Mouse (Mus musculus): ENCODE results near the gene Fem1a. TPM values are rescaled to one million over a fixed set of nuclear protein-coding genes. Genes with fewer than 3 reads are reported as not detected.

Fem1a gene
- polyA plus RNA-seq, 1 experiment from 2014 or later: 17.4 TPM

- 3% methylated on average over 17 of the region's 17 CpGs for WGBS
- no peaks in the 10 kb centered on the region for H3K36me3 ChIP-seq (ENCODE audit: control insufficient read depth, insufficient read depth, low read length)
- peak; percentile 67 for ATAC-seq
- H3K4me1 ChIP-seq (ENCODE audit: control insufficient read depth, insufficient read depth, low read depth, low read length): peaks cover 10% of the 10 kb centered on the region
- H3K9ac ChIP-seq (ENCODE audit: low read depth, low read length): peak overlapping the region; percentile 45
- peak overlapping the region; percentile 34 for H3K4me3 ChIP-seq (ENCODE audit: low read length)
- peak overlapping the region; percentile 67 for H3K27ac ChIP-seq (ENCODE audit: low read depth, low read length)
- peak overlapping the region; percentile 47 for H3K4me2 ChIP-seq (ENCODE audit: low read length)
- H3K9me3 ChIP-seq (ENCODE audit: control insufficient read depth, low read length): no peaks in the 10 kb centered on the region
- no peaks in the 10 kb centered on the region for H3K27me3 ChIP-seq (replicated peaks; ENCODE audit: control insufficient read depth, insufficient read depth, low read length)
Measured at GRCm38 (mm10) chr17:56290388-56291170, 34.0 kb downstream of the Fem1a start.

GRCm38 (mm10) chr17:56291171-56291511 lies 34.5 kb downstream of the Fem1a start:
- no peaks in the 10 kb centered on the region for H3K27me3 ChIP-seq (replicated peaks; ENCODE audit: control insufficient read depth, insufficient read depth, low read length)
- H3K4me1 ChIP-seq (ENCODE audit: control insufficient read depth, insufficient read depth, low read depth, low read length): peaks cover 10% of the 10 kb centered on the region
- H3K4me3 ChIP-seq (ENCODE audit: low read length): peak overlapping the region; percentile 15
- peak overlapping the region; percentile 11 for H3K9ac ChIP-seq (ENCODE audit: low read depth, low read length)
- H3K36me3 ChIP-seq (ENCODE audit: control insufficient read depth, insufficient read depth, low read length): no peaks in the 10 kb centered on the region
- no peak overlapping the region; the same call in 1 of the 2 replicates for H3K27ac ChIP-seq (ENCODE audit: low read depth, low read length)
- H3K9me3 ChIP-seq (ENCODE audit: control insufficient read depth, low read length): no peaks in the 10 kb centered on the region
- WGBS: 1% methylated on average over 16 of the region's 16 CpGs
- H3K4me2 ChIP-seq (ENCODE audit: low read length): peak overlapping the region; percentile 47
- ATAC-seq: peak; percentile 85

- WGBS: 59% methylated on average over 7 of the region's 7 CpGs
- H3K9ac ChIP-seq (ENCODE audit: low read depth, low read length): no peak overlapping the region
- no peaks in the 10 kb centered on the region for H3K27me3 ChIP-seq (replicated peaks; ENCODE audit: control insufficient read depth, insufficient read depth, low read length)
- H3K4me2 ChIP-seq (ENCODE audit: low read length): no peak overlapping the region
- no peak overlapping the region; the same call in 1 of the 2 replicates for H3K27ac ChIP-seq (ENCODE audit: low read depth, low read length)
- no peaks in the 10 kb centered on the region for H3K36me3 ChIP-seq (ENCODE audit: control insufficient read depth, insufficient read depth, low read length)
- H3K9me3 ChIP-seq (ENCODE audit: control insufficient read depth, low read length): no peaks in the 10 kb centered on the region
- peaks cover 10% of the 10 kb centered on the region for H3K4me1 ChIP-seq (ENCODE audit: control insufficient read depth, insufficient read depth, low read depth, low read length)
- no peak overlapping the region for H3K4me3 ChIP-seq (ENCODE audit: low read length)
- no peak for ATAC-seq
Measured at GRCm38 (mm10) chr17:56291826-56292475, 35.3 kb downstream of the Fem1a start.

- Histone ChIP-seq H3K4me2 (ENCODE audit: low read length) (no peak within 1 kb of the TSS), H3K36me3 (ENCODE audit: control insufficient read depth, insufficient read depth, low read length) (no peaks in the 10 kb centered on the region), H3K4me3 (ENCODE audit: low read length) (no peak within 1 kb of the TSS), H3K27ac (ENCODE audit: low read depth, low read length) (no peak within 1 kb of the TSS), H3K4me1 (ENCODE audit: control insufficient read depth, insufficient read depth, low read depth, low read length) (peaks cover 10% of the 10 kb centered on the region), H3K9ac (ENCODE audit: low read depth, low read length) (no peak within 1 kb of the TSS), H3K27me3 (replicated peaks; ENCODE audit: control insufficient read depth, insufficient read depth, low read length) (no peaks in the 10 kb centered on the region), H3K9me3 (ENCODE audit: control insufficient read depth, low read length) (no peaks in the 10 kb centered on the region)
- ATAC-seq: no peak
- WGBS: 89% methylated on average over 4 of the region's 4 CpGs
Measured at GRCm38 (mm10) chr17:56292531-56293222, 36.1 kb downstream of the Fem1a start, which contains the start of gene Plin3. Gene Plin3, minus strand, starts transcription at chr17:56292873.

GRCm38 (mm10) chr17:56293291-56293690 lies 36.7 kb downstream of the Fem1a start:
- WGBS: 100% methylated on average over 1 of the region's 1 CpGs
- Histone ChIP-seq H3K27me3 (replicated peaks; ENCODE audit: control insufficient read depth, insufficient read depth, low read length) (no peaks in the 10 kb centered on the region), H3K4me1 (ENCODE audit: control insufficient read depth, insufficient read depth, low read depth, low read length) (peaks cover 10% of the 10 kb centered on the region), H3K36me3 (ENCODE audit: control insufficient read depth, insufficient read depth, low read length) (no peaks in the 10 kb centered on the region), H3K4me3 (ENCODE audit: low read length) (no peak overlapping the region), H3K9me3 (ENCODE audit: control insufficient read depth, low read length) (no peaks in the 10 kb centered on the region), H3K4me2 (ENCODE audit: low read length) (no peak overlapping the region), H3K27ac (ENCODE audit: low read depth, low read length) (no peak overlapping the region), H3K9ac (ENCODE audit: low read depth, low read length) (no peak overlapping the region)
- no peak for ATAC-seq

GRCm38 (mm10) chr17:56294241-56294640 lies 37.6 kb downstream of the Fem1a start:
- 82% methylated on average over 19 of the region's 19 CpGs for WGBS
- Histone ChIP-seq H3K9ac (ENCODE audit: low read depth, low read length) (no peak overlapping the region), H3K4me2 (ENCODE audit: low read length) (no peak overlapping the region), H3K4me3 (ENCODE audit: low read length) (no peak overlapping the region), H3K9me3 (ENCODE audit: control insufficient read depth, low read length) (no peaks in the 10 kb centered on the region), H3K27me3 (replicated peaks; ENCODE audit: control insufficient read depth, insufficient read depth, low read length) (no peaks in the 10 kb centered on the region), H3K36me3 (ENCODE audit: control insufficient read depth, insufficient read depth, low read length) (no peaks in the 10 kb centered on the region), H3K27ac (ENCODE audit: low read depth, low read length) (peak overlapping the region; percentile 54; the same call in 1 of the 2 replicates), H3K4me1 (ENCODE audit: control insufficient read depth, insufficient read depth, low read depth, low read length) (peaks cover 10% of the 10 kb centered on the region)
- ATAC-seq: 0 out of 2 replicates have a peak, but pooled peaks have one; percentile 15

GRCm38 (mm10) chr17:56296201-56296600 lies 39.6 kb downstream of the Fem1a start:
- H3K9ac ChIP-seq (ENCODE audit: low read depth, low read length): no peak overlapping the region
- H3K4me3 ChIP-seq (ENCODE audit: low read length): no peak overlapping the region
- no peak overlapping the region for H3K4me2 ChIP-seq (ENCODE audit: low read length)
- H3K27me3 ChIP-seq (replicated peaks; ENCODE audit: control insufficient read depth, insufficient read depth, low read length): no peaks in the 10 kb centered on the region
- H3K36me3 ChIP-seq (ENCODE audit: control insufficient read depth, insufficient read depth, low read length): no peaks in the 10 kb centered on the region
- H3K27ac ChIP-seq (ENCODE audit: low read depth, low read length): no peak overlapping the region
- ATAC-seq: no peak
- no peaks in the 10 kb centered on the region for H3K9me3 ChIP-seq (ENCODE audit: control insufficient read depth, low read length)
- no peaks in the 10 kb centered on the region for H3K4me1 ChIP-seq (ENCODE audit: control insufficient read depth, insufficient read depth, low read depth, low read length)
- 58% methylated on average over 1 of the region's 1 CpGs for WGBS

GRCm38 (mm10) chr17:56298238-56298637 lies 41.6 kb downstream of the Fem1a start:
- ATAC-seq: no peak
- Histone ChIP-seq H3K36me3 (ENCODE audit: control insufficient read depth, insufficient read depth, low read length) (no peaks in the 10 kb centered on the region), H3K9me3 (ENCODE audit: control insufficient read depth, low read length) (no peaks in the 10 kb centered on the region), H3K4me1 (ENCODE audit: control insufficient read depth, insufficient read depth, low read depth, low read length) (peaks cover 6% of the 10 kb centered on the region), H3K4me2 (ENCODE audit: low read length) (no peak overlapping the region), H3K4me3 (ENCODE audit: low read length) (no peak overlapping the region), H3K9ac (ENCODE audit: low read depth, low read length) (no peak overlapping the region), H3K27me3 (replicated peaks; ENCODE audit: control insufficient read depth, insufficient read depth, low read length) (no peaks in the 10 kb centered on the region; the same call in 1 of the 2 replicates), H3K27ac (ENCODE audit: low read depth, low read length) (no peak overlapping the region)
- WGBS: 97% methylated on average over 1 of the region's 1 CpGs

- no peak within 1 kb of the TSS for H3K4me2 ChIP-seq (ENCODE audit: low read length)
- WGBS: 92% methylated on average over 9 of the region's 9 CpGs
Measured at GRCm38 (mm10) chr17:56300186-56300585, 43.6 kb downstream of the Fem1a start, which contains the start of gene Arrdc5. Gene Arrdc5, minus strand, starts transcription at chr17:56300286.

More at GRCm38 (mm10) chr17:56300186-56300585, 43.6 kb downstream of the Fem1a start, which contains the start of gene Arrdc5:
- Histone ChIP-seq H3K27me3 (replicated peaks; ENCODE audit: control insufficient read depth, insufficient read depth, low read length) (no peaks in the 10 kb centered on the region; the same call in 1 of the 2 replicates), H3K9me3 (ENCODE audit: control insufficient read depth, low read length) (no peaks in the 10 kb centered on the region), H3K36me3 (ENCODE audit: control insufficient read depth, insufficient read depth, low read length) (no peaks in the 10 kb centered on the region), H3K4me3 (ENCODE audit: low read length) (no peak within 1 kb of the TSS), H3K4me1 (ENCODE audit: control insufficient read depth, insufficient read depth, low read depth, low read length) (peaks cover 19% of the 10 kb centered on the region), H3K27ac (ENCODE audit: low read depth, low read length) (no peak within 1 kb of the TSS), H3K9ac (ENCODE audit: low read depth, low read length) (no peak within 1 kb of the TSS)
- no peak for ATAC-seq

Measured in hindbrain, embryonic 16.5 days (tissue).